Mouse (Mus musculus) erythroblast, embryonic 14.5 days (primary cell): Measurements from ENCODE around the gene Myh10. TPM values are rescaled to one million over a fixed set of nuclear protein-coding genes. Genes with fewer than 3 reads are reported as not detected.

Source experiments
- H3K27me3 ChIP-seq: 2 replicates; pipeline ENCODE4 v1.6.1; 2012; ENCODE audit warnings: inconsistent platforms; ENCODE audit not compliant: control insufficient read depth
- H3K36me3 ChIP-seq: 2 replicates; pipeline ENCODE4 v1.6.1; 2012; ENCODE audit warnings: mild to moderate bottlenecking, inconsistent platforms; ENCODE audit not compliant: control insufficient read depth
- H3K4me1 ChIP-seq: 2 replicates; pipeline ENCODE4 v1.6.1; 2012; ENCODE audit warnings: inconsistent platforms; ENCODE audit not compliant: control insufficient read depth
- H3K4me3 ChIP-seq: replicated peaks from 2 replicates; pipeline ENCODE3; 2012; ENCODE audit warnings: moderate library complexity, mild to moderate bottlenecking, inconsistent platforms
- H3K9me3 ChIP-seq: 2 replicates; pipeline ENCODE4 v1.6.1; 2012; ENCODE audit warnings: low read length, inconsistent platforms, mixed read lengths; ENCODE audit not compliant: control insufficient read depth
- GATA1 ChIP-seq: IDR thresholded peaks from 2 replicates; pipeline ENCODE4 v1.6.1; 2012; ENCODE audit warnings: low read length, inconsistent platforms, mixed read lengths
- TAL1 ChIP-seq: IDR thresholded peaks from 3 replicates; pipeline ENCODE4 v1.6.1; 2012; ENCODE audit warnings: low read length, inconsistent platforms, mixed read lengths
- polyA plus RNA-seq: library from polyadenylated mRNA; stranded (reverse); fragments of >175 nt; gene quantifications from 2 replicates; pipeline ENCODE4 v1.2.3, GENCODE M21; 2012

Gene Myh10
- polyA plus RNA-seq, 1 experiment = 7.7 TPM

- no peaks in the 10 kb centered on the region for H3K9me3 ChIP-seq
- H3K36me3 ChIP-seq = peaks cover 84% of the 10 kb centered on the region
- no peak for TF ChIP-seq GATA1
- TF ChIP-seq TAL1 = no peak
Measured at GRCm38 (mm10) chr11:68833593-68833992, 142.2 kb downstream of the Myh10 start.

DNA sequence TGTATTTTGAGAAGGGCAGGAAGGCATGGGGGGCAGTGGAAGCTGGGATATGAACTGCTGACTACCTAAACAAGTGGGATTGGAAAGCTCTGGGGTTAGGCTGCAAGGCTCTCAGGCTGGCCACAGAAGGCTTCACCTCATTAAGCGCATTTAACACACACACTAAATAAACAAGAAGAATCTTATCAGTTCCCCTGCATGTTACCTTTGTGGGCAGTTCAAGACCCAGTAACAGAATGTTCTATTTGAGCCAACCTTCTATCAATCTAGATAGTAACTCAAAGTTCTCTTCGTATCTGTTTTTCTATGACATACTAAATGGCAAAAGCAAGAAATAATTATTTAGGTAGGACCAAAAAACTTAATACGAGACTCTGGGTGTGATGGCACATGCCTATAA is 143.7 kb downstream of the Myh10 start:
- no peaks in the 10 kb centered on the region for H3K27me3 ChIP-seq
- no peak for TF ChIP-seq GATA1
- no peak for TF ChIP-seq TAL1
- no peak overlapping the region for H3K4me3 ChIP-seq
- no peaks in the 10 kb centered on the region for H3K9me3 ChIP-seq
- H3K36me3 ChIP-seq = peaks cover 83% of the 10 kb centered on the region
- H3K4me1 ChIP-seq = peaks cover 8% of the 10 kb centered on the region

More at GRCm38 (mm10) chr11:68833593-68833992, 142.2 kb downstream of the Myh10 start:
- no peaks in the 10 kb centered on the region for H3K27me3 ChIP-seq
- H3K4me3 ChIP-seq = no peak overlapping the region
- peaks cover 8% of the 10 kb centered on the region for H3K4me1 ChIP-seq

GRCm38 (mm10) chr11:68839606-68840005 is 148.2 kb downstream of the Myh10 start:
- TF ChIP-seq TAL1 (no peak), GATA1 (no peak)
- H3K4me1 ChIP-seq = no peaks in the 10 kb centered on the region
- no peak overlapping the region for H3K4me3 ChIP-seq
- no peaks in the 10 kb centered on the region for H3K27me3 ChIP-seq
- H3K9me3 ChIP-seq = no peaks in the 10 kb centered on the region
- H3K36me3 ChIP-seq = peaks cover 78% of the 10 kb centered on the region

DNA sequence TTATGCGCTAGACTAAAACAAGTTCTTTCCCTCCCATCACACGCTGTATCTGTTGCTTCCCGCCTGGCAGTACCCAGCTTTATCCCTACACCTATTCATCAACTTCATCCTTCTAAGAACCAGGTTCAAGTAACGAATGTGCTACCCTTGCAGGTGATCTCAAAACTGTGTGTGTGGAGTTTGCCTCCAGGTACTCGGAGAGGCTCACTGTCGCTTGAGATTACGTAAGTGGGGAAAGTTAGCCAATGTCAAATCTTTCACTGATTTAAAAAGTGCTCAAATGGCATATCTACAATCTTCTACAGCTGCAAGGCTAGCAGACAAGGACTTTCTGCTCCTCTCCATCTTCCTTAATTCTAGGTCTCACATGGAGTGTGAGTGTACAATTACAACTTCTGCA is 159.5 kb downstream of the Myh10 start:
- Histone ChIP-seq H3K4me3 (peak overlapping the region; percentile 97), H3K9me3 (no peaks in the 10 kb centered on the region), H3K36me3 (peaks cover 21% of the 10 kb centered on the region), H3K4me1 (peaks cover 50% of the 10 kb centered on the region), H3K27me3 (no peaks in the 10 kb centered on the region)
- no peak for TF ChIP-seq TAL1
- TF ChIP-seq GATA1 = no peak

DNA sequence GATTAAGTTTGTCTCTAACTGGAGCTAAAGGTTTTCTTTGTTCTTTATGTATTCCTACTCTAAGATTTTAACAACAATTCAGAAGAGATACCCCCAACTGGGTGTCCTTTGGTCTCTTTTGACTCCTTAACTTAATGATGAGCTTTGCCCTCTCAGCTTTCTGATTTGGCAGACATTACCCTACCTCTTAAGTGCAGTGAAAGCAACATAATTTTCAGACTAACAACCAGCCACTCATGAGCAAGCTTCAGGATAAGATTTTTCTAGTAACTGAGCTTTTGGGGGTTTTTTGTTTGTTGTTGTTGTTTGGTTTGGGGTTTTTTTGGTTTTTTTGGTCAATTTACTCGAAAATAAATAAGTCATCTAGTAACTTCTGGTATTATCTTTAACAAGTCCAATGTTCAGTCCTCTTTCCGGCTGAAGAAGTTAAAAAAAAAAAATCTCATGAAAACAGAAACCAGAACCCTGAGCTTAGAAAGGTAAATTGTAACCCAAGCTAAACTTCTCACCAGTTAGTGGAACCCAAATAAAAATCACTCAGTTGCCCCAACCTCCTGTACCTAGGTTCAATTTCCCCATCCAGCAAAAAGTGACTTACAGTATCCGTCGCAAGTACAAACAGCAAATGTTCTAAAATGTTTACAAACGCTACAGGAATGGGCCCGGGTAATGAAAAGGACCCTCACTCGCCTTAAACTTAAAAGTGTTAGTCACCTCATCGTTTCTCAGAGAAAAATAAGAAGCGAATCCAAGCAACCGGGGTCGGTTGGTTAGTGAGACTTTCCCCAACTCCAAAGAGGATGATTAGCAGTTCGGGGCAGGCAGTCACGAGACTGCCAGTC is 160.5 kb downstream of the Myh10 start:
- Histone ChIP-seq H3K27me3 (no peaks in the 10 kb centered on the region), H3K4me3 (peak overlapping the region; percentile 97), H3K4me1 (peaks cover 59% of the 10 kb centered on the region), H3K9me3 (no peaks in the 10 kb centered on the region), H3K36me3 (peaks cover 16% of the 10 kb centered on the region)
- no peak for TF ChIP-seq TAL1
- no peak for TF ChIP-seq GATA1

GRCm38 (mm10) chr11:68852486-68852901 is 161.1 kb downstream of the Myh10 start:
- TF ChIP-seq GATA1 (no peak), TAL1 (no peak)
- Histone ChIP-seq H3K4me3 (peak overlapping the region; percentile 97), H3K36me3 (peaks cover 14% of the 10 kb centered on the region), H3K9me3 (no peaks in the 10 kb centered on the region), H3K4me1 (peaks cover 60% of the 10 kb centered on the region), H3K27me3 (no peaks in the 10 kb centered on the region)

DNA sequence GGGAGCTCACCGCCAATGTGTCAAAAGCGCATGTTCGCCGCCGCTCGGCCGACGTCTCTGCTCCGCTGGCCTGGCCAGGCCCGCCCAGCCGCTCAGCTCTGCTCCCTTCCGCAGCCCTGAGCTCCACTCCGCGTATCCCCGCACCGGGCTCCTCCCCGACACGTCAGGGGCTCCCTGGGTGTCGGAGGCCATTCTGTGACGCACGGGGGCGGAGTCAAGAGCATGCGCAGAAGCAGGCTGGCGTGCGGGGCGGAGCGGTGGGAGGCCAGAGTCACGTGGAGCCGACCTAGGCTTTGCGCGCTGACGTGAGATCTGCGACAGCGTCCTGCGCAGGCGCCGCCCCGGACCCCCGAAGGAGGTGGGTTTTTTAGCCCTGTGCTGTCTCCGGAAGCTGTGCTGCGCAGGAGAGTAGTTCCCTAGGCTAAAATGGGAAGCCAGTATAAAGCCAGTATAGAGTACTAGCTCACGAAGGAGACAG is 161.6 kb downstream of the Myh10 start:
- Histone ChIP-seq H3K4me1 (peaks cover 60% of the 10 kb centered on the region), H3K27me3 (no peaks in the 10 kb centered on the region), H3K9me3 (no peaks in the 10 kb centered on the region), H3K36me3 (peaks cover 14% of the 10 kb centered on the region), H3K4me3 (peak overlapping the region; percentile 97)
- TF ChIP-seq GATA1 (no peak), TAL1 (no peak)

DNA sequence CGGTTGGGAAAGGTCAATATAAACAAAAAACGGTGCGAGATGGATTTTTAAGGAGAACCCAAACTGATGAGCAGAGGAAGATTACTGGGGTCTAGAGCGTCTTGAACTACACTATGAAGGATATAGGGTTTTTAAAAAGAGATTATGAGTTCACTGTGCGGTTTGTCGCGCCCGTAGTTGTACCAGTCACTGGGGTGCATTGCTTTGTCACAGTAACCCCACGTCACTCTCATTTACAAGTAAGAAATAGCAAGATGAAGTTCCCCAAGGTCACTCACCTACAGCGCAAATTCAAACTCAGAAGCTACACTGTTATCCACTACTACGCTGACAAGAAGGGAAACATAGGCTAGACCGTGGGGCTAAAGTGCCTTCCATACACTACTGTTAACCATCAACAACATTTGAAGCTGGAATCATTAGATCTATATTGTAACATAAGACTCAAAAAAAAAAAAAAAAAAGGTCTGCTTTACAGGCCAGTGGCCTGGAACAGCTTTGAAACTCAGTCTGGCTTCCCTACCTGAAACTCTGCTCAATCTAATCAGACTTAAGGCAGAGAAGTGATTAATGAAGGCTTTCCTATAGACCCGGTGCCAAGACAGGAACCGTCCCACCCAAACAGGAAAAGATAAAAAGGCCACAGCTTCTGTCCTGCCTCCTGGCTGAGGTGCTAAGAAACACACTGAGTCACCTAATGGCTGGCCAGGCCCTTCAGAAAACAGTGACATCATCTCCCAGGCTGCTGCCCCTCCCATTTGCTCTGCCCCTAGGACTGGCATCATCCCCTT is 162.4 kb downstream of the Myh10 start:
- Histone ChIP-seq H3K4me3 (peak overlapping the region; percentile 97), H3K27me3 (no peaks in the 10 kb centered on the region), H3K36me3 (peaks cover 9% of the 10 kb centered on the region), H3K9me3 (no peaks in the 10 kb centered on the region), H3K4me1 (peaks cover 60% of the 10 kb centered on the region)
- no peak for TF ChIP-seq TAL1
- no peak for TF ChIP-seq GATA1

GRCm38 (mm10) chr11:68854621-68855020 is 163.3 kb downstream of the Myh10 start:
- Histone ChIP-seq H3K27me3 (no peaks in the 10 kb centered on the region), H3K9me3 (no peaks in the 10 kb centered on the region), H3K4me3 (no peak overlapping the region), H3K36me3 (peaks cover 4% of the 10 kb centered on the region), H3K4me1 (peaks cover 58% of the 10 kb centered on the region)
- TF ChIP-seq GATA1 (no peak), TAL1 (no peak)
